Mouse (Mus musculus) lung, postnatal 4 days (tissue): ENCODE results near the gene Enc1.
A peak's percentile ranks its signal among the peaks of the same experiment; 100 is the strongest.

Experiments used
- DNase-seq, 2 experiments: peaks; one replicate each; pipeline ENCODE4 v3.0.0; 2021

Enc1 gene

DNA sequence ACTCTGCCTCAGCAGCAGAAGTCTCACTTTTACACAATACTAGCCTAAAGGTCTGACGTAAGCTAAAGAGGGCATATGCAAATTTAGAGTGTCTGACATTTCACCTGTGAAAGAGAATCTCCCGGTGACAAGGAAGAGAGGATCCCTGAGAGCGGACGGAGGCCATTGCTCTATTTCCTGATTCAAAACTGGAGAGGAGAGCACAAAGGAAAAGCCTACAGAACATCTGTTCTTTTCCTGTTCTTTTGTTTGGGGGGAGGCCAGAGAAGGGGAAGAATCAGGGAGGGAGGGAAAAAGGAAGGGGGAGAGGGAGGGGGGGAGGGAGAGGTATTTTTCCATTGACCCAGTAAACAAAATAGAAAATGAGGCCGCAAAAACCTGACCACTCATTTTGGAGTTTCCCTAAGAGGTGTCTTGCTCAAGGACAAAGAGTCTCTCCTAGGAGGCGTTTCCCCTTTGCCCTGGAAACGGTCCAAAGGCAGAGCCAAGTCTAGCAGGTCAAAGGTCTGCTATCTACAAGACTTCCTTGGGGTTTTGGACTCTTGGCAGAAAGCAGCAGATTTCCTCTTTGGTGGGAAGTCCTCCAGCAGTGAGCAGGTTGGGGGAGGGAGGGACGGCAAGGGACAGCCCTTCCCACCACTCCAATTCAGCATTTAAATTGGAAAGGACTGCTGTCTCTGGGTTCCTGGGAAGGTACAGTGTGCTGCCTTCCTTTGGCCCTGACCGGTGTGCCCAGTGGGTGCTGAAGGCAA, 54.4 kb downstream of the Enc1 start:
- DNase-seq, result peak; percentile 72 to 73

DNA sequence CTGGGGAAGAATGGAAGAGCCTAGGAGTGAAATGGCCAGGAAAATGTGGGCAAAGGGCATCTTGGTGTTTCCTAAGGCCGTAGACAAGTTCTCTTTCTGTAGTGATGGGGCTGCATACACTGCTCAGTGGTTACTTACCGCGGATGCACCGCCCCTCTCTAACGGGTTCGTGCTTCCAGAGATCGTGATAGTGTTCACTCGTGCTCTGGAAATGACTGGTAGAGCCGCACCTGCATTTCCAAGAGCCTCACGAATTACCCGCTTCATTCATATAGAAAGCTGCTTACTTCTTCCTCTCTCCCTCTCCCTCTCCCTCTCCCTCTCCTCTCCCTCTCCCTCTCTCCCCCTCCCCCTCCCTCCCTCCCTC, 54.9 kb downstream of the Enc1 start:
- peak in 1 of 2 experiments; percentile 22 for DNase-seq

DNA sequence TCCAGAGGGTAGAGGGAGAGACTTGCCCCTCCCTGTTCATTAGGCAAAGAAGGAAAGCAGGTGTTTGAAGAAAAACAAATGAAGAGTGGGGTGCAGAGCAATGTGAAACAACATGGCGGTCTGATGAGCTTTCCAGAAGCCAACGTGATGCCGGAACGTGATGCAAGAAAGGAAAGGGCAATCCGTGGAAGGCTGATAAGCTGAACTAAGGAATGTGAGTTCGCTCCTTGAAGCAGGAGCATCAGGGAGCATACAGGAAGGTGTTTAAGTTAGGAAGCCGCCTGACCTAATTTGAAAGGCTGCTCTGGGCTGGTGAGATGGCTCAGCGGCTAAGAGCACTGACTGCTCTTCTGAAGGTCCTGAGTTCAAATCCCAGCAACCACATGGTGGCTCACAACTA, 55.4 kb downstream of the Enc1 start:
- no peak for DNase-seq

DNA sequence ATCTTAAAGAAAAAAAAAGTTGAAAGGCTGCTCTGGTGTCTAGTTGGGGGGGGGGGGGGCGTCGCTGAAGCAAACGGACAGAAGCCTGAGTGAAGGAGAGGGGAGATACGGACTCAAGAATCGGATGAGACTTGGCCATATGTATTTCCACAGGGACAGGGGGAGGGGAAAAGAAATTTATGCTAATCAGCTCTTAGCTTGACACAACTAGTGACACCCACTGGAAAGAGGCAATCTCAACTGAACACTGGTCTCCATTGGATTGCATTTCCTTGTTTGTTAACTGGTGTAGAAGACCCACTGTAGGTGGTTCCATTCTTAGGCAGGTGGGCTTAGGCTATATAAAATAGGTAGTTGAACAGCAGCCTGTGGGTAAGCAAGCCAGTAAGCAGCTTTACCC, 55.9 kb downstream of the Enc1 start:
- no peak for DNase-seq

DNA sequence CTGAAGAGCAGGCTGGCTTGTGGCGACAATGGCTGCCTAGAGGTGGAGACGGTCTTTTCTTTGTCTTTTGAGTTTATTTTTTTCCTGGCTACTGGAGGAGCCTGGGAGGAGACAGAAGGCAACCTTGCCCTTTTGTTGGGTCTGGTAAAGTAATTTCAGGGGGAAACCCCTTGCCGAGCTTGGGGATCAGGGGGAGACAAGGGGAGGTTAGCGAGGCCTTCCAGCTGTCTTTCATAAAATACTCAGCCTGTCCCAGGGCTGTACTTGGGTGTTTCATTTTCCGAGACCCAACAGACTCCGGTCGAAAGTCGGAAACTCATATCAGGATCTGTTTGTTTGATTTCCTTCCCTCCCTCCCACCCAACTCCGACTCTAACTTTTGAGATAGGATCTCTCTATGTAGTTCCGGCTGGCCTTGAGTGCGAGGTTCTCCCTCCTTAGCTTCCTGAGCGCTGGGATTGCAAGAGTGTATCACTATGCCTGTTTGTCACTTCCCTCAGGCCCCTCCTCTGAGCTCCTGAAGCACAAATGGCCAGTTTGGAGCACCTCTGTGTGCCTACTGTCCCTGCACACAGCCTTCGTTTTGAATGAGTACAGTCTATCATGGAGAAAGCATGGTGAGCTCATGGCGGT, 56.6 kb downstream of the Enc1 start:
- no peak for DNase-seq

DNA sequence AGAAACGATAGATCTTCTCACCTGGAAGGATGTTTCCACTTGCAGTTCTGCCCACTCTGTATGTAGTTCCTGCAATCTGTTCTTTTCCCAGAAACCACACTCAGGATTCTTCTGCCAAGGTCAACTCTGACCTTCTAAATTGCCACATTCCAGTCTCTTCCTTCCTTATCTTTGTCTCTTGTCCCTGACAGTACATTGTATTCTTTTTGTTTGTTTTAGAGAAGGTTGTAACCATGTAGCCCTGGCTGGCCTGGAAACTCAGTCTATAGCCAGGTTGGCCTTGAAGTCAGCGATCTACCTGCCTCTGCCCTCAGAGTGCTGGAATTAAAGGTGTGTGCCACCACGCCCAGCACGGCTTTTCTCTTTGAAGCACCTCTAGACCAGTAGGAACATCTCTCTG, 58.0 kb downstream of the Enc1 start:
- no peak for DNase-seq

DNA sequence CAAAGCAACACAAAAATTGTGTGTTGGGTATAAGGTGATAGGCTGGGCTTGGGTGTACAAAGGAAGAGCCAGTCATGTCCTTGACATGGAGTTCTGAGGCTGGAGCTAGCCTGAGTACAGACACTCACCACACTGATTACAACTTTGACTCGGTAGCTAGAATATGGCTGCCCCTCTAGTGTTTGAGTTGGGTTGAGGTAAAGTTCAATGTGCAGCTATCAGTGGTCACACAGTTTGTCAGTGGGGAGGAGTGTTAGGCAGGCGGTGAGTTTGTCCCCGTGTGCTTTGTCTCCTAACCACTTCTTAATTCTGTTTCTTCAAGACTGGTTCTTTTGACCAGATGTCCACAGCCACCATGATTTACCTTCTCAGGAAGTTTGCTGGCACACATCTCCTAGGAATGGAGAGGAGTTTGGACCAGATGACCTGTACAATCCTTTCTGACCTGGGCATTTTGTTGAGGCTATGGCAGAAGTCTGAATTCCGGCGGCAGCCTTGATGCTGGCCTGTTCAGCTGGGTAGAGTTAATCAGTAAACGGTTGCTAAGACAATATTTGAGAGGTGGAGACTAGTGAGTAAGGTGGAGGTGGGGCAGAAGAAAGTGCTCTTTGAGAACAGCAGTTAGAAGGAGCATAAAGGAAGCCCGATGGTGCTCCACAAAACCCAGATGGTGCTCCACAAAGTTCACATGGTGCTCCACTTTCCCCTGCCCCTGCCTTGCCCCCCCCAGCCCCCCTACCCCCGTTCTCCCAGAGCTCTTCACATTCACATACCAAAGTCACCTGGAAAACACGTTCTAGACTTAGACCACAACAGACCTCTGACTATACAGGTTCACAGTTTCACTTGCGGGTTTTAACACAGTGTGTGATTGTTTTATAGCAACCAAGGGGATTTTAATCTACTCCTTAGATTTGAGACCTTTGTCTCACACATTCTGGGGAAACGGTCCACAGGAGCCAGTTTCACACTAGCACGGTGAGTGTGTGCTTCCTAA, 59.3 kb downstream of the Enc1 start:
- peak in 1 of 2 experiments; percentile 47 for DNase-seq
